Mouse (Mus musculus) lung, embryonic 15.5 days (tissue): ENCODE results near the gene Aamdc. TPM values are rescaled to one million over a fixed set of nuclear protein-coding genes. Genes with fewer than 3 reads are reported as not detected.

Experiments
- ATAC-seq: fragments of 200-750 bp; cut with Nextera tagmentation; 2 replicates; pipeline ENCODE4 v1.8.0; 2017; ENCODE audit warnings: moderate number of reproducible peaks, borderline replicate concordance; ENCODE audit not compliant: low FRiP score, low TSS enrichment; ENCODE audit errors: extremely low read depth
- H3K27ac ChIP-seq: fragments of 300-500 bp; sonication (generic); 2 replicates; pipeline ENCODE4 v1.5.1; 2015; ENCODE audit warnings: moderate library complexity, mild to moderate bottlenecking, inconsistent platforms
- H3K27me3 ChIP-seq: fragments of 300-500 bp; sonication (generic); 2 replicates; pipeline ENCODE4 v1.6.1; 2015; ENCODE audit warnings: inconsistent platforms
- H3K36me3 ChIP-seq: fragments of 300-500 bp; sonication (generic); 2 replicates; pipeline ENCODE4 v1.6.1; 2015; ENCODE audit warnings: inconsistent platforms
- H3K4me1 ChIP-seq: fragments of 300-500 bp; sonication (generic); 2 replicates; pipeline ENCODE4 v1.6.1; 2015; ENCODE audit warnings: inconsistent platforms
- H3K4me2 ChIP-seq: fragments of 300-500 bp; sonication (generic); 2 replicates; pipeline ENCODE4 v1.6.1; 2015; ENCODE audit warnings: inconsistent platforms, mild to moderate bottlenecking, moderate library complexity
- H3K4me3 ChIP-seq: fragments of 300-500 bp; sonication (generic); 2 replicates; pipeline ENCODE4 v1.5.1; 2015; ENCODE audit warnings: mild to moderate bottlenecking, inconsistent platforms
- H3K9ac ChIP-seq: fragments of 300-500 bp; sonication (generic); 2 replicates; pipeline ENCODE4 v1.6.1; 2015; ENCODE audit warnings: inconsistent platforms
- H3K9me3 ChIP-seq: fragments of 300-500 bp; sonication (generic); 2 replicates; pipeline ENCODE4 v1.6.1; 2016; ENCODE audit warnings: inconsistent platforms
- WGBS: fragments of 180-500 bp; shearing (Covaris S2); methylation state at CpG from one replicate; pipeline ENCODE4 v1.1.7; 2015; 5-methylcytosine and 5-hydroxymethylcytosine counted together
- polyA plus RNA-seq: library from polyadenylated mRNA; unstranded; fragments of >200 nt; fragmentation: Nextera tagmentation; extraction: Ambion mirVana; gene quantifications from 2 replicates; pipeline ENCODE4 v1.2.1, GENCODE M21; 2015

The Aamdc gene
- polyA plus RNA-seq, 1 experiment from 2014 or later, result 50.2 TPM

- Histone ChIP-seq H3K27me3 (no peaks in the 10 kb centered on the region), H3K4me3 (no peak overlapping the region), H3K27ac (no peak overlapping the region), H3K9me3 (no peaks in the 10 kb centered on the region), H3K4me1 (no peaks in the 10 kb centered on the region), H3K36me3 (peaks cover 26% of the 10 kb centered on the region), H3K4me2 (no peak overlapping the region), H3K9ac (no peak overlapping the region)
- WGBS, result 73% methylated on average over 5 of the region's 5 CpGs
- no peak for ATAC-seq
Measured at GRCm38 (mm10) chr7:97500555-97501209, 78.6 kb downstream of the Aamdc start.

Other genes starting within 250 kb of the Aamdc start
- gene Usp35, start 247.5 kb downstream of the Aamdc start, polyA plus RNA-seq, result 1.2 and 1.7 TPM in 2 replicates
- 4.8 and 5.1 TPM in 2 replicates for gene Kctd21, start 247.2 kb downstream of the Aamdc start, polyA plus RNA-seq
- gene Alg8, start 207.9 kb downstream of the Aamdc start, polyA plus RNA-seq, result 42.8 and 44.0 TPM in 2 replicates
- 336 and 356 TPM in 2 replicates for gene Ndufc2, start 179.5 kb downstream of the Aamdc start, polyA plus RNA-seq
- 0.91 and 1.4 TPM in 2 replicates for gene Thrsp, start 161.8 kb downstream of the Aamdc start, polyA plus RNA-seq
- gene Kctd14, start 128.2 kb downstream of the Aamdc start, polyA plus RNA-seq, result 6.3 and 8.1 TPM in 2 replicates
- 48.9 and 53.4 TPM in 2 replicates for gene Ints4, start 98.5 kb downstream of the Aamdc start, polyA plus RNA-seq
- gene Rsf1, start 392 bp upstream of the Aamdc start, polyA plus RNA-seq, result 20.9 and 21.9 TPM in 2 replicates
- 181 and 191 TPM in 2 replicates for gene Clns1a, start 117.1 kb upstream of the Aamdc start, polyA plus RNA-seq
- gene Aqp11, start 158.8 kb upstream of the Aamdc start, polyA plus RNA-seq, result 4.4 and 6.7 TPM in 2 replicates
- 15.3 and 16.2 TPM in 2 replicates for gene Pak1, start 209.0 kb upstream of the Aamdc start, polyA plus RNA-seq